Mouse (Mus musculus): ENCODE data around the gene Cacna1c.

GRCm38 (mm10) chr6:118595681-118596055 lies 600.5 kb downstream of the Cacna1c start:
- no peak for TF ChIP-seq GATA1 (IDR thresholded peaks at IDR 0.05; ENCODE audit: borderline replicate concordance, low read length)
- no peak for TF ChIP-seq FLI1 (IDR thresholded peaks at IDR 0.05; ENCODE audit: low read length)

Measured in megakaryocyte, embryonic 14.5 days (primary cell).